Mouse (Mus musculus): ENCODE measurements around the gene Sestd1. TPM values are rescaled to one million over a fixed set of nuclear protein-coding genes. Genes with fewer than 3 reads are reported as not detected.

The Sestd1 gene
- polyA plus RNA-seq, 1 experiment = 76.6 TPM

DNA sequence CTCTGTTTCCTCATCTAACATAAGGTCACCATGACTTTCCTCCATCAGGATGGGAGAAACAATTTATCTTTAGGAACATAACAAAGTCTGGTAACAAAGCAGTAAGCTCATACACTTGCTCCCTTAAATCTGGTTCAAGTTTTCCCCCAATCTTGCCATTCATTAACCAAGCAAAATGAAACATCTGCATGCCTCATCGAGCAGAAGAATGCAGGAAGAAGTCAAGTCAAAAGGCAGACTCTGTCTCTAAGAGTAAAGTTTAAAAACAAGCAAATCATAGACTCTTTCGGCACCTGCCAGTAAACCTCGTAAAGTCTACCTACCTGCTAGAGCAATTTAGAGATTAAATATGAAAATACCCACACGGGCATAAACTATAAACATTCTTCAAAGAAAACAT lies 3.1 kb downstream of the Sestd1 start:
- 63% methylated on average over 4 of the region's 4 CpGs for WGBS
- no peak for TF ChIP-seq POLR2A (IDR thresholded peaks at IDR 0.05; ENCODE audit: insufficient read depth, low read depth, low read length)
- no peak for TF ChIP-seq CTCF (IDR thresholded peaks at IDR 0.05; ENCODE audit: insufficient read depth, low read depth, low read length)
- Histone ChIP-seq H3K4me1 (ENCODE audit: control insufficient read depth, insufficient read depth, low read length) (peaks cover 5% of the 10 kb centered on the region; the same call in 1 of the 2 replicates), H3K27ac (ENCODE audit: insufficient read depth, low read depth, low read length) (no peak overlapping the region), H3K4me3 (ENCODE audit: insufficient read depth, low read depth, low read length) (no peak overlapping the region)

GRCm38 (mm10) chr2:77275851-77276250 lies 4.5 kb downstream of the Sestd1 start:
- Histone ChIP-seq H3K4me3 (ENCODE audit: insufficient read depth, low read depth, low read length) (no peak overlapping the region), H3K27ac (ENCODE audit: insufficient read depth, low read depth, low read length) (no peak overlapping the region), H3K4me1 (ENCODE audit: control insufficient read depth, insufficient read depth, low read length) (peaks cover 10% of the 10 kb centered on the region)
- 86% methylated on average over 5 of the region's 5 CpGs for WGBS
- no peak for TF ChIP-seq POLR2A (IDR thresholded peaks at IDR 0.05; ENCODE audit: insufficient read depth, low read depth, low read length)
- TF ChIP-seq CTCF (IDR thresholded peaks at IDR 0.05; ENCODE audit: insufficient read depth, low read depth, low read length) = no peak

DNA sequence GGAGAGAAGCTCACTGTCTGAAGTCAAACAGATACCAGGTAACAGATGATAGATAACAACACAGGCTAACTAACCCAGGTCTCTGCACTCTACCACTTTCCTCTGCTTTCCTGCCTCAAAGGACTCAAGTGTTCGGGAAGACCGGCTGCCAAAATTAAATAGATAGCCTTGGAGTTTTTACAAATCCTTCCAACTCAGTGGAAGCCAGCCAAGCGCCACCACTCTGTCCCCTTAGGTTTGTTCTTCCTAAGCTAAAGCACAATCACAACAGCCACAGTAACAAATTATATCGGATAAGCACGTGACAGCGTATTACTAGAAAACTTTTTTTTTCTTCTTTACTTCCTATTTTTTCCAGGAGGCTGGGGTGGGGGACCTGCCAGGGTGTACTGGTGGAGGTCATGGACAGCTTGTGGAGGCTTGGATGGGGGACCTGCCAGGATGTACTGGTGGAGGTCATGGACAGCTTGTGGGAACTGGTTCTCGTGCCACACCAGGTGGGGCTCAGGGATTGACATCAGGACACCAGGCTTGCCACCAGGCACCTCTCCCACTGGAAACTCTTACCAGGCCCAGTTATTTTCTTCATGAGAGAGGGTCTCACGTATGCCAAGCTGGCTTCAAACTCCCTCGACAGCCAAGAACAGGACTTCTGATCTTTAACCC lies 5.3 kb downstream of the Sestd1 start:
- peaks cover 11% of the 10 kb centered on the region for H3K4me1 ChIP-seq (ENCODE audit: control insufficient read depth, insufficient read depth, low read length)
- no peak overlapping the region for H3K27ac ChIP-seq (ENCODE audit: insufficient read depth, low read depth, low read length)
- TF ChIP-seq CTCF (IDR thresholded peaks at IDR 0.05; ENCODE audit: insufficient read depth, low read depth, low read length) = no peak
- no peak for TF ChIP-seq POLR2A (IDR thresholded peaks at IDR 0.05; ENCODE audit: insufficient read depth, low read depth, low read length)
- 61% methylated on average over 9 of the region's 9 CpGs for WGBS
- H3K4me3 ChIP-seq (ENCODE audit: insufficient read depth, low read depth, low read length) = no peak overlapping the region

DNA sequence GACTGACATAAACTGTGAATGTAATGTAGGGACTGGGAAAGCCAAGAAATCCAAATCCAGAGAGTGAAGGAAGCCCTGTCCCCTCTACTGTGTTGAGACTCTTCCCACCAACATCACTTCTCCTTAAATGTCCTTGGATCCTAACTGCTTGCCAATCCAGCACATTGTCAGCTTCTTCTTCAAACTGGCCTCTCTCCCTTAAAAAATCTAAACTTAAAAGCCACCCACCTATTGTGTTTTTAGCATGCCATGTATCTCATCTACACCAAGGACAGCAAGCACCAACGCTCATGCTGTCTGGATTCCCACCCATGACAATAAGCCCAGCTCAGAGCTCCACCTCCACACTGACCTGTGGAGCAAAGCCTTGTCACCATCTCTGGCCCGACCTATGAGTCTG lies 7.4 kb downstream of the Sestd1 start:
- H3K27ac ChIP-seq (ENCODE audit: insufficient read depth, low read depth, low read length) = no peak overlapping the region
- WGBS = 81% methylated on average over 2 of the region's 2 CpGs
- H3K4me1 ChIP-seq (ENCODE audit: control insufficient read depth, insufficient read depth, low read length) = peaks cover 21% of the 10 kb centered on the region
- no peak overlapping the region for H3K4me3 ChIP-seq (ENCODE audit: insufficient read depth, low read depth, low read length)
- TF ChIP-seq POLR2A (IDR thresholded peaks at IDR 0.05; ENCODE audit: insufficient read depth, low read depth, low read length) = no peak
- TF ChIP-seq CTCF (IDR thresholded peaks at IDR 0.05; ENCODE audit: insufficient read depth, low read depth, low read length) = no peak

GRCm38 (mm10) chr2:77270781-77271180 lies 9.6 kb downstream of the Sestd1 start:
- no peak overlapping the region for H3K27ac ChIP-seq (ENCODE audit: insufficient read depth, low read depth, low read length)
- WGBS = 83% methylated on average over 7 of the region's 7 CpGs

GRCm38 (mm10) chr2:77270136-77270535 lies 10.3 kb downstream of the Sestd1 start:
- H3K4me1 ChIP-seq (ENCODE audit: control insufficient read depth, insufficient read depth, low read length) = peaks cover 18% of the 10 kb centered on the region
- TF ChIP-seq CTCF (IDR thresholded peaks at IDR 0.05; ENCODE audit: insufficient read depth, low read depth, low read length) (no peak), POLR2A (IDR thresholded peaks at IDR 0.05; ENCODE audit: insufficient read depth, low read depth, low read length) (no peak)
- WGBS = 51% methylated on average over 1 of the region's 1 CpGs
- H3K27ac ChIP-seq (ENCODE audit: insufficient read depth, low read depth, low read length) = no peak overlapping the region
- no peak overlapping the region for H3K4me3 ChIP-seq (ENCODE audit: insufficient read depth, low read depth, low read length)

More at GRCm38 (mm10) chr2:77270781-77271180, 9.6 kb downstream of the Sestd1 start:
- Histone ChIP-seq H3K4me1 (ENCODE audit: control insufficient read depth, insufficient read depth, low read length) (peaks cover 21% of the 10 kb centered on the region), H3K4me3 (ENCODE audit: insufficient read depth, low read depth, low read length) (no peak overlapping the region)
- TF ChIP-seq CTCF (IDR thresholded peaks at IDR 0.05; ENCODE audit: insufficient read depth, low read depth, low read length) (no peak), POLR2A (IDR thresholded peaks at IDR 0.05; ENCODE audit: insufficient read depth, low read depth, low read length) (no peak)

GRCm38 (mm10) chr2:77268612-77269239 lies 11.7 kb downstream of the Sestd1 start:
- 37% methylated on average over 5 of the region's 5 CpGs for whole genome bisulfite sequencing
- Histone ChIP-seq H3K4me1 (ENCODE audit: control insufficient read depth, insufficient read depth, low read length) (peaks cover 20% of the 10 kb centered on the region), H3K27ac (ENCODE audit: insufficient read depth, low read depth, low read length) (peak overlapping the region; percentile 69), H3K4me3 (ENCODE audit: insufficient read depth, low read depth, low read length) (no peak overlapping the region)
- no peak for TF ChIP-seq POLR2A (IDR thresholded peaks at IDR 0.05; ENCODE audit: insufficient read depth, low read depth, low read length)
- no peak for TF ChIP-seq CTCF (IDR thresholded peaks at IDR 0.05; ENCODE audit: insufficient read depth, low read depth, low read length)

DNA sequence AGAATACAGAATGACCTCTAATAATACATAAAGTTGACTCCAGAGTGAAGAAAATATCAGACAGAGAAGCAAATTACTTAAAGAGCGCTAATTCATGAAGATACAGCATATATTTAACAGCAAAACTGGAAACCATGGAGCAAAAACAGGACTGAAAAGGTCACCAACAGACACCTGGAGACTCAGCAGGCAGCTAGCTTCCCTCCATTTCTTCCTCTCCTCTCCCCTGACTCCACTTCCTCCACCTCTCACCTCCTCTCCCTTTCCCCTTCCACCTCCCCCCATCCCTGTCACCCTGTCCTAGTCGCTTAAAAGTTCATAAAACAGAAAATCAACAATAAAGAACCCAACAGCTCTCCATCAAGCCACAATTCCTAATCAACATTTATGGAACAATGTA lies 13.5 kb downstream of the Sestd1 start:
- no peak overlapping the region for H3K4me3 ChIP-seq (ENCODE audit: insufficient read depth, low read depth, low read length)
- TF ChIP-seq CTCF (IDR thresholded peaks at IDR 0.05; ENCODE audit: insufficient read depth, low read depth, low read length) = no peak
- TF ChIP-seq POLR2A (IDR thresholded peaks at IDR 0.05; ENCODE audit: insufficient read depth, low read depth, low read length) = no peak
- H3K27ac ChIP-seq (ENCODE audit: insufficient read depth, low read depth, low read length) = no peak overlapping the region
- peaks cover 23% of the 10 kb centered on the region for H3K4me1 ChIP-seq (ENCODE audit: control insufficient read depth, insufficient read depth, low read length)
- WGBS = 94% methylated on average over 2 of the region's 2 CpGs

GRCm38 (mm10) chr2:77266011-77266410 lies 14.4 kb downstream of the Sestd1 start:
- Histone ChIP-seq H3K4me1 (ENCODE audit: control insufficient read depth, insufficient read depth, low read length) (peaks cover 22% of the 10 kb centered on the region), H3K4me3 (ENCODE audit: insufficient read depth, low read depth, low read length) (no peak overlapping the region), H3K27ac (ENCODE audit: insufficient read depth, low read depth, low read length) (no peak overlapping the region)
- 77% methylated on average over 3 of the region's 3 CpGs for WGBS
- TF ChIP-seq POLR2A (IDR thresholded peaks at IDR 0.05; ENCODE audit: insufficient read depth, low read depth, low read length) = no peak
- no peak for TF ChIP-seq CTCF (IDR thresholded peaks at IDR 0.05; ENCODE audit: insufficient read depth, low read depth, low read length)

All from olfactory bulb, adult 2 months (tissue).